Mouse (Mus musculus): ENCODE data around the gene Gm4869.

- TF ChIP-seq CTCF (IDR thresholded peaks at IDR 0.05; ENCODE audit: control insufficient read depth, insufficient read depth, insufficient replicate concordance, low read depth, low read length) (no peak), POLR2A (IDR thresholded peaks at IDR 0.05; ENCODE audit: control insufficient read depth, low read depth, low read length) (no peak)
Measured at GRCm38 (mm10) chr5:140481458-140481857, 36.0 kb downstream of the Gm4869 start.
